Mouse (Mus musculus) erythroblast, adult 5-6 weeks (primary cell): ENCODE measurements at regions not wholly inside any gene's neighbourhood (a gene's known extent, or its start where the extent isn't known, plus 50 kb on each side); places are given as distances from the start of the nearest gene placed in this dataset.

Experiments
- ATAC-seq: replicated peaks from 2 replicates; pipeline ENCODE4 v1.8.0; 2016; ENCODE audit warnings: moderate number of reproducible peaks, mild to moderate bottlenecking, moderate TSS enrichment, inconsistent platforms; ENCODE audit not compliant: poor library complexity, low FRiP score, severe bottlenecking

GRCm38 (mm10) chr1:90287251-90287650 lies 83.5 kb downstream of the Ackr3 start:
- ATAC-seq = no peak

DNA sequence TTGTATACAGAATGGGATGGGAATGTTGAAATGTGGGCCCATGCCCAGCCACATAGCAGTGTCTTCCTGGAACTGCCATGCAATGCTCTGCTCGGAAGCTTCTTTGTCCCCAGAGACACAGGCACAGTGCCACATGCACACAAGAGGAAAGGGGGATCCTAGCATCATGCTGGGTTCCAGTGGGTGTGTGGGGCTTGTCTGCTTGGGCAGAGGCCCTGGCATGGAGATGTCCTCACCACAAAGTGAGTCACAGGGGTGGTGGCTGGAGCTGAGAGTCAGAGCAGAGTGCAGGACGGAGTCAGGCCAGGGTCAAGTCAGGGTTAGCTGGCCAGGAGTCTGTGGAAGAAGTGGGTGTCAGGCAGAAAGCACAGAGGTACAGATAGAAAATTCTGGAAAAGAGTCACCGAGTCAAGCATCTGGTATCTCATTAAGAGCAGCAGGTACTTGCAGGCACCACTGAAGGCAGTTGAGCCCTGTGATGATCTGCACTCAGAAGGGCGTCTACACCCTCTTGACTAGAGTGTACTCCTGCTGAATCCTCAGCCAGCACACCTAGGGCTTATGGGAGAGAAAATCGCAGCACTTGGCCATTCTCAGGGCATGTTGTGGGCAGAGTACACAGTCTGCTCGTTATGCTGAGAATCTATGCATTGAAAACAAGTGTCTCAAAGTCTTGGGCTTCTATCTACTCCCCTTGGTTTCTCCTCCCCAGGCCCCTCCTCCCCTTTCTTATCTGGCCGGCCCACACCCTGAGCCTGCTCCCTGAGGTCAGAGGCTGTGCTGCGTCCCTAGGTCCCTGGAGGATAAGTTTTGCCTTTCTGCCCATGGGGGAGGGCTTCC lies 85.3 kb downstream of the Ackr3 start:
- ATAC-seq = peak; percentile 85

- ATAC-seq = peak; percentile 60
These were observed 86.0 kb downstream of the Ackr3 start for GRCm38 (mm10) chr1:90289732-90290215.

DNA sequence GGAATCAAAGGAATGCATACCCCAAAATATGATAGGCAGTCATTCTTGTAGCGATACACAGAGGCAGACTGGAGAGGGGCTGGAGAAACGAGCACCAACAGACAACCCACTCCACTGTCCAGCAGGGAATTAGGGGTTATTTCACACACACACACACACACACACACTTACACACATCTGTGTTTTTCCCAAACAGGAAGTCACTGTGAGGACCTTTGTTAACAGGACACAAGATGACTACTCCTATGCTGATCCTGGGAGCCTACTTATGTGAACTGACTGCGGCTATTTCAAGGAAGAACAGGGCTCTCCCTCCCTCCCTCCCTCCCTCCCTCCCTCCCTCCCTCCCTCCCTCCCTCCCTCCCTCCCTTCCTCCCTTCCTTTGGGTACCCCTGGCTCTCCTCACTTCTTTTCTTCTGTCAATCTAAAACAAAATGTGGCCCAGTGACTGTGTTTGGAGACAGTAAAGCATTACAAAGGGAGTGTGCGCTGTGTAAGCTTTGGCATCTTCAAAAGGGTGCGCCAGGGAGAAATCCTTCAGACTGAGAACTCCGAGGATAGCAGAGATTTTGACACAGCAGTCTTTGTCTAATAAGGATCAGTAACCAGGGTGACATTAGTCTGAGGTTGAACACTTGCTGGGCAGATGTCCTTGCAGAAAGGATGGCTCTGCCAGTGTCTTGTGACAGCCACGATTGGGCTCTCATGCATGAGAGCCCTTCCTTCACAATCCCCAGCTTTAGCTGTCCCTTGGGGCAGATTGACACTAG lies 86.8 kb downstream of the Ackr3 start:
- no peak for ATAC-seq

DNA sequence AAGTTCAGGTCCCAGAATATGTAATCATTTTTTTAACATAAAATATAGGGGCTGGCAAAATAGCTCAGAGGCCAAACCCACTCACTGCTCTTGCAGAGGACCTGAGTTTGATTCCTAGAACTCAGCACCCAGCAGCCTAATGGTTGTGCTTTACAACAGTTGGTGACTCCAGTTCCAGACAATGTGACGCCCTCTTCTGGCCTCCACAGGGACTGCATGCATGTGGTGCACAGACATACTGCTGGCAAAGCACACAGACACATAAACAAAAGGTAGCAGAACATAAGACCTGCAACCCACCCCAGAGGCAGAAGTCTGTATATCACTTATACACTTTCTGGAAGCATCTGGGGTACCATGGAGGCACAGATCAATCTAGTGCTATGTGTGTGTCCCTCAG lies 87.5 kb downstream of the Ackr3 start:
- ATAC-seq = no peak

DNA sequence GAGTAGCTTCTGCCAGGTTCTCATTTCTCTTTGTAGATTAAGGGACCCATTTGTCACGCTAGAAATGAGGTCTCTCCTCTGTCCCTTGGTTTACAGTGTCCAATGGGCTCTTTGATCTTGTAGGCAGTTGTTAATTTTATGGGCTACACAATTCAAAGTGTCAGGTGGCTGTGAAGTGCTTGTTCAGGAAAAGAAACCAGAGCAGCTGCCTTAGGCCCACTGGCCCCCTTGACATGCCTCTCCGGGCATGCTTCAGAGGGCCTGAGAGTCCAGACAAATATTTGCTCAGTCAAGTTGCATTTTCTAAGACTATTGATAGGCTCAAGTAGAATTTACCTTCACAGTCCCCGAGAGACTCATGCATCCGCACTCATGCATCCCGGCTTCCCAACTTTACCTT lies 94.0 kb downstream of the Ackr3 start:
- no peak for ATAC-seq

DNA sequence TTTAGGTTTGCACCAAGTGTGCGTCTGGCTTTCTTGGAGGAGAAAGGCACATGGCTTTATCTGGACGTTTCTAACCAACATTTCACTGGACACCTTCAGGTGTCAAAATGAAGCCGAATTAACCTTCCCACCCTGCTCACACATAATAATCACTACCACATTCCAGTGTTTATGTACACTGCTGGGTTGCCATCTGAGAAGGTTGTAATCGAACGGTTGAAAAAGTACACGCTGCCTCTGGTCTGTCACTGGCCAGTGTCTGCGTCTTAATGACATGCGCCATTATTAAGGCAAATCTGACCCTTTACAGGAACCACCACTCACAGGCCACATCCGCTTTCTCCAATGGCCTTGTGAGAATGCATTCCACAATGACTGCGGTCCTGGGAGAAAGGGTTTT lies 96.4 kb downstream of the Ackr3 start:
- ATAC-seq = no peak

- ATAC-seq = no peak
These were observed 100.6 kb downstream of the Ackr3 start for GRCm38 (mm10) chr1:90304331-90304730.

DNA sequence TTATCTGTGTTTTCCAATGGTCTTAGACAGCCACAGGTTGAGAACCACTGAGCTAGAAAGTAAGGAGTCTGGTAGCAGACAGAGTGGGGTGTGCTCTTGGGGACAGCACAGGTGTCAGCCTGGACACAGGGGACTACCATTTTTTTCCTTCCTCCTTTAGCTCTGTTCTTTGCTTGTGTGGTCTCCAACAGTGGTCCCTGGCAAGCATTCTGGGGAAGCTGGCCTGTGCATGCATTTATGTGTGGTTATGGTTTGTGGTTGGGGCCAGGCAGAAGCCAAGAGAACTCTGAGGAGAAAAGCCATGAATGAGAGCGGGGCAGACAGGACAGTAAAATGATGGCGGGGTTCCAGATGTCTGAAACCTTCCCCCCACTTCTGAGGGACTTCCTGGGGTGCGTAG lies 107.2 kb downstream of the Ackr3 start:
- ATAC-seq = no peak

DNA sequence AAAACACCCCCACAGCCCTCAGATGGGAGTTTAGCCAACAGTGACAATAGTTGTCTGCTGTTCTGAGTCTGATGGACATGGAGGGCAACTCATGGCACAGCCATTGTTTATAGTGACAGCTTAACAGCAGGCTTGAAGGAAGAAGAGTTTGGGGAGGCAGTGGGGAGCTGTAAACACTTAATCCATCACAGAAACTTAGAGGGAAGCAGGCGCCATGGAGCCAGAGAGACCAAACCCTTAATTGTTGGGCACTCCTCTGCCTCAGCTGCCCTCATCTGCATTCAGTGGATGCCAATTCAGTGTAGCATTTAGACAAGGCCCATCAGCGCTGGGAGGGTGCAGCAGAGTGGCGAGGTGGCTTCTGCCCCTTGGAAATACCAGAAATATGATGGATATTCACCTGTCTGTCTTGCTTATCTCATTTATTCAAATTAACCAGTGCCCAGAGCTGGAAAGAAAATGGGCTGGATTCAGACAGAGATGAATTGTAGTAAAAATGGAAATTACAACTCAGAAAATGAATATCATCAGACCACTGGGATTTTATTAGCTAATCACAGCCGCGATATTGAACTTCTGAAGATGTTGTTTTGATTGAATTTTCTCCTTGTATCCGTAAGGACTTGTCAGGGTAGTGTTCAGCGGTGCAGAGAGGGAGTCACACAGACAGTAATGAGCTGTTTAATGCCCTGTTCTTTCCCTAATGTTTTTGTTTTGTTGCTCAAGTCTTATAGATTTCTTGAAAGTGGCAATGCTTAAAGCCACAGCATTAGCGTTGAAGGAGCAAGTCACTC lies 108.1 kb downstream of the Ackr3 start:
- ATAC-seq = no peak

GRCm38 (mm10) chr1:90313750-90314359 lies 110.1 kb downstream of the Ackr3 start:
- no peak for ATAC-seq

DNA sequence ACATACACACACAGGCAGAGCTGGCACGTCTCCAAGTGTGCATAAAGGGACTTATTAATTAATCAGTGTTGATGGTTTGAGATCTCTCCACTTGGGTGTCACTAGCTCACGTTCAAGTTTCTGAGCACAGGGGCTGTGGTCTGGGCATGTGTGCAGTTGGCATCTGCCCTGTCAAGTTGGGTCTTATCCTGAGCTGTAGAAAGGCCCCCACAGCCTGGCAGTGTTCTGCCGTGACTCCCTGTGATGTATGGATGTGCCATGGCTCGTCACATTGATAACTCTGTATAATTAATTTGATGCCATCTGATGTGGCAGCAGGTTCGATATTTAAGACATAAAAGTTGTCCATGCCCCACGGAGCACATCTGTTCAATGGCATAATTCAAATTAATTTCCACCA lies 114.1 kb downstream of the Ackr3 start:
- ATAC-seq = no peak

DNA sequence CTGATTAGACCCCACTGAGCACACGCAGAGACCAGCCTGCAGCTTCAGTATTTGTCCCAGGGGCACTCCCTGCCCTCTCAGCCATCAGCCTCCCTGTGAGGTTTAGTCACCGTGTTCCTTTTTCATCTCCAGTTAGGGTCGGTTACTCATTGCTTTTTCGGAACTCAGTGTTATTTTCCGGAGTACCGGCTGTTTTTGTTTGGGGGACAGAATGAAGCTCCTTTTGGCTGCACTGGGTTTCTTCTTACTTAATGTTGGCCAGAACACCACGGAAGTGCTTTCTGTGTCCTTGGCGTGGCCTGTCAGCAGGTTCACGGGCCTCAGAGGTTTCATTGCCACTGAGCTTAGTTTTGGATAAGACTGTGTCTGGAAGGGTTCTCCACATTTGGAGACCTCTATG lies 114.7 kb downstream of the Ackr3 start:
- ATAC-seq = no peak

GRCm38 (mm10) chr1:90320518-90320917 lies 116.7 kb downstream of the Ackr3 start:
- ATAC-seq = no peak

GRCm38 (mm10) chr1:90321501-90321900 lies 117.7 kb downstream of the Ackr3 start:
- ATAC-seq = no peak

- no peak for ATAC-seq
These were observed 123.5 kb downstream of the Ackr3 start for GRCm38 (mm10) chr1:90327237-90327636.

DNA sequence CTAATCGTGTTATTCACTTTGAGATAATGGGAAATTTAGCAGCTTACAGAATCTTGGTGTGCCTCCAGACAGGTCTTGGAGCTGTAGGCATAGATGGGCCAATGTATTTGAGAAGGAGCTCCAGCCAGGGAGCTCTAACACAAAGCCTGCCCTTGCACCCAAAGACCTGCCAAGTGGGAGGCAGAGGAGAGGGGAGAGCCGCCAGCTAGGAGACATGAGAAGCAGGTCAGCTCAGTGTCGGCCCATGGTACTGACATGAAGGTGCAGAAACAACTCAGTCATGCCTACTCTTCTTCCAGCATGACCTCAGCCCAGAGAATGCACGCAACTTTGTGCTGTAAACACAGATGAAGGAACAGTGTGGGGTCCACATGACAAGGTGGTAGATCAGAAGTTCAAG lies 128.8 kb downstream of the Ackr3 start:
- ATAC-seq = no peak

DNA sequence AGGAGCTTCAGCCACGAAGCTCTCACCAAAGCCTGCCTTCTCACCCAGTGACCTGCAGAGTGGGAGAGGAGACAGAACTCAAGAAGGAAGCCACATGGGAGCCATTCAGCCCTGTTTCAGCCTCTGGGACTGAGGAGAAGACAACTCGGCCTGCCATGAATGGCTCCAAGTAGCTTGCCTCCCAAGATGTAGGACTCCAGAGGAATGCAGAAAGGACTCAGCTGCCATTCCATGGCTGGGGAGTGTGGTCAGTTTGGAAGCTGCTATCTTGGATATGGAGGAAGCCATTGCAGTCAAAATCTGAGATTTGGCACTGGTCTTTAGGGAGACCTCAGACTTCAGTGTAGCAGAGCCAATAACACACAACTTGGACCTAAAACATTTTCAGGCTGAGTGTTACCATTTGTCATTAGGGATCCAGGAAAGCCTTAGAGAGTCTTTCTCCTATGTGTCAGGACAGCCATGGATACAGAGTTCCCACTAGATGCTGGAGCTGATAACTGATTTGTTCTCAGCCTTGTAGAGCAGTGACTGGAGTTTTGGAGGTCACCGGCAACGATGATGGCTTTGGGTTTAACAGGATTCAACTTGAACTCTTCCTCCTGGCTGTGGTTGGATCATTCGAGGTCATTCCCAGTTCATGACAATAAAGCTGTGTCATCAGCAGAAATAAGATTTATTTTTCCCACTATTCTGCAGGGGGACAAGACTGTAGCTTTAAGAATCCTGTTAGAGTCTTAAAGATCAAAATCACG lies 130.1 kb downstream of the Ackr3 start:
- no peak for ATAC-seq

GRCm38 (mm10) chr1:90335001-90335747 lies 131.4 kb downstream of the Ackr3 start:
- no peak for ATAC-seq
